Comparison of ENCODE assay signal across 11 mouse cellular contexts in genomic region chr6:53801269-53801892, GRCm38 (mm10). TPM values are rescaled to one million over a fixed set of nuclear protein-coding genes. Genes with fewer than 3 reads are reported as not detected.
DNase-seq lines count a peak whose midpoint lies in the region; ATAC-seq and TF ChIP-seq lines count a peak whose summit lies in the region.
"Had no signal": no experiment of that assay in that cellular context is flagged by ENCODE, and none has a peak within 500 bp of the region (broad histone marks: within the 10 kb centered on the region; RNA-seq: fewer than 3 reads in every experiment).

No protein-coding gene starts in this region.

- H3K4me2 ChIP-seq in midbrain, postnatal 0 days (ENCODE audit: low read depth, low read length, poor library complexity, severe bottlenecking) = no peak overlapping the region
- no peak overlapping the region for H3K4me2 ChIP-seq in midbrain, embryonic 11.5 days
- no peak overlapping the region for H3K4me2 ChIP-seq in stomach, postnatal 0 days (replicated peaks; ENCODE audit: low read depth)

- H3K4me3 ChIP-seq in layer of hippocampus, adult 2 months = no peak overlapping the region
- no peak overlapping the region for H3K4me3 ChIP-seq in midbrain, postnatal 0 days (ENCODE audit: low read depth, low read length)
- H3K4me3 ChIP-seq in midbrain, embryonic 11.5 days (ENCODE audit: low read depth, low read length) = no peak overlapping the region
- H3K4me3 ChIP-seq in stomach, postnatal 0 days (ENCODE audit: low read depth, low read length) = no peak overlapping the region

- no peaks in the 10 kb centered on the region for H3K9me3 ChIP-seq in midbrain, postnatal 0 days (ENCODE audit: low read length)
- H3K9me3 ChIP-seq in midbrain, embryonic 11.5 days (ENCODE audit: control insufficient read depth, low read length) = no peaks in the 10 kb centered on the region
- no peaks in the 10 kb centered on the region for H3K9me3 ChIP-seq in stomach, postnatal 0 days (ENCODE audit: control insufficient read depth, low read length)

- peak overlapping the region; percentile 81 for H3K27ac ChIP-seq in layer of hippocampus, adult 2 months
- H3K27ac ChIP-seq in midbrain, postnatal 0 days (ENCODE audit: low read depth, low read length) = no peak overlapping the region
- H3K27ac ChIP-seq in midbrain, embryonic 11.5 days (ENCODE audit: low read depth, low read length) = no peak overlapping the region
- no peak overlapping the region for H3K27ac ChIP-seq in stomach, postnatal 0 days (replicated peaks)
- H3K27ac ChIP-seq: liver, embryonic 14.5 days had no signal

- H3K27me3 ChIP-seq in midbrain, postnatal 0 days (ENCODE audit: insufficient read depth, low read length) = no peaks in the 10 kb centered on the region; the same call in 1 of the 2 replicates
- no peaks in the 10 kb centered on the region for H3K27me3 ChIP-seq in midbrain, embryonic 11.5 days (ENCODE audit: control insufficient read depth, insufficient read depth, low read length)
- H3K27me3 ChIP-seq in stomach, postnatal 0 days (ENCODE audit: control insufficient read depth, insufficient read depth, low read length) = no peaks in the 10 kb centered on the region

- peak; percentile 60; the same call in 1 of the 2 replicates for ATAC-seq in midbrain, postnatal 0 days (ENCODE audit: low FRiP score)
- ATAC-seq in midbrain, embryonic 11.5 days (ENCODE audit: low FRiP score) = no peak
- peak; percentile 21; the same call in 1 of the 2 replicates for ATAC-seq in stomach, postnatal 0 days (ENCODE audit: low FRiP score, low TSS enrichment)

- DNase-seq in cerebellum, adult 11-12 months = peak; percentile 22
- DNase-seq in cerebellum, adult 8-10 months = no peak
- peak in 1 of 2 experiments; percentile 69 for DNase-seq in layer of hippocampus, adult 2 months (ENCODE audit: low spot score in 2 of 2)
- no peak for DNase-seq in layer of hippocampus, adult 11-12 months (ENCODE audit: low spot score)
- peak; percentile 55 for DNase-seq in midbrain, postnatal 0 days (ENCODE audit: low spot score)
- no peak for DNase-seq in midbrain, embryonic 11.5 days (ENCODE audit: low spot score, missing footprints)
- no peak for DNase-seq in stomach, postnatal 0 days (ENCODE audit: low spot score)
- no peak for DNase-seq in MN1 (ENCODE audit: low spot score)
- DNase-seq: cerebellum, postnatal 36 days had no signal

- H3K9ac ChIP-seq in midbrain, postnatal 0 days (replicated peaks; ENCODE audit: low read length, poor library complexity, severe bottlenecking) = no peak overlapping the region
- no peak overlapping the region for H3K9ac ChIP-seq in midbrain, embryonic 11.5 days (ENCODE audit: low read length)
- no peak overlapping the region for H3K9ac ChIP-seq in stomach, postnatal 0 days (ENCODE audit: low read length)
- H3K9ac ChIP-seq: liver, embryonic 14.5 days had no signal

- 69% methylated on average over 4 of the region's 4 CpGs for WGBS in midbrain, postnatal 0 days
- WGBS in midbrain, embryonic 11.5 days = 64% methylated on average over 4 of the region's 4 CpGs
- WGBS in stomach, postnatal 0 days = 52% methylated on average over 4 of the region's 4 CpGs

- TF ChIP-seq CTCF in layer of hippocampus, adult 2 months (conservative IDR thresholded peaks at IDR 0.05) = no peak
- no peak for TF ChIP-seq CTCF in midbrain, postnatal 0 days (IDR thresholded peaks at IDR 0.05)
- no peak for TF ChIP-seq CTCF in stomach, postnatal 0 days (IDR thresholded peaks at IDR 0.05; ENCODE audit: low read depth)

- H3K36me3 ChIP-seq in midbrain, postnatal 0 days (ENCODE audit: insufficient read depth, low read length) = no peaks in the 10 kb centered on the region
- no peaks in the 10 kb centered on the region for H3K36me3 ChIP-seq in midbrain, embryonic 11.5 days (ENCODE audit: control insufficient read depth, insufficient read depth, low read length)
- H3K36me3 ChIP-seq in stomach, postnatal 0 days (ENCODE audit: control insufficient read depth, insufficient read depth, low read length) = no peaks in the 10 kb centered on the region

- no peak for TF ChIP-seq EP300 in stomach, postnatal 0 days (optimal IDR thresholded peaks at IDR 0.05)

- H3K4me1 ChIP-seq in midbrain, postnatal 0 days (ENCODE audit: insufficient read depth, low read length) = no peaks in the 10 kb centered on the region
- H3K4me1 ChIP-seq in midbrain, embryonic 11.5 days (ENCODE audit: control insufficient read depth, insufficient read depth, low read length) = no peaks in the 10 kb centered on the region
- H3K4me1 ChIP-seq in stomach, postnatal 0 days (replicated peaks; ENCODE audit: control insufficient read depth, insufficient read depth) = no peaks in the 10 kb centered on the region

RNA-seq across cellular contexts. Expression of gene Tril, which starts 19.2 kb away (rescaled TPM):
- 10 to 100 TPM; 32.2 to 35.7 TPM for total RNA-seq in layer of hippocampus, adult 2 months (2021)
- total RNA-seq in midbrain, postnatal 0 days (2014; rRNA removed) = 48.4 and 55.6 TPM in 2 replicates
- polyA plus RNA-seq in midbrain, postnatal 0 days (2015; fragmentation: Nextera tagmentation; extraction: Ambion mirVana) = 25.9 and 26.7 TPM in 2 replicates
- polyA plus RNA-seq in midbrain, embryonic 11.5 days (2014; fragmentation: Nextera tagmentation; extraction: Ambion mirVana) = 16.6 TPM in 2 replicates
- polyA plus RNA-seq in stomach, postnatal 0 days (2015; fragmentation: Nextera tagmentation; extraction: Ambion mirVana) = 6.8 and 7.4 TPM in 2 replicates
- total RNA-seq: MEL had no signal

Comparison
In these comparisons a context has a peak if more than half of its experiments do, and no peak if none do; other contexts are left out.
1. DNase-seq: peak in cerebellum, adult 11-12 months (single experiment) and midbrain, postnatal 0 days (single experiment); none in cerebellum, adult 8-10 months (single experiment), layer of hippocampus, adult 11-12 months (single experiment), midbrain, embryonic 11.5 days (single experiment), stomach, postnatal 0 days (single experiment) and MN1 (single experiment).